Mouse (Mus musculus): ENCODE data around the gene Zcchc7.

- TF ChIP-seq EP300 (IDR thresholded peaks at IDR 0.05) (no peak), CTCF (IDR thresholded peaks at IDR 0.05) (no peak)
Measured at GRCm38 (mm10) chr4:44777101-44777500, 21.4 kb downstream of the Zcchc7 start.

All from lung, postnatal 0 days (tissue).